Mouse (Mus musculus): ENCODE data around the gene Phactr1. TPM values are rescaled to one million over a fixed set of nuclear protein-coding genes. Genes with fewer than 3 reads are reported as not detected.

Gene Phactr1
- polyA plus RNA-seq, 1 experiment from 2014 or later, result 18.7 TPM

- Histone ChIP-seq H3K4me2 (replicated peaks; ENCODE audit: low read depth, low read length) (no peak overlapping the region), H3K36me3 (ENCODE audit: control insufficient read depth, insufficient read depth, low read length) (no peaks in the 10 kb centered on the region), H3K9me3 (ENCODE audit: control insufficient read depth, low read length) (no peaks in the 10 kb centered on the region), H3K4me1 (replicated peaks; ENCODE audit: control insufficient read depth, insufficient read depth, low read length) (no peaks in the 10 kb centered on the region), H3K27me3 (ENCODE audit: control insufficient read depth, insufficient read depth, low read length) (no peaks in the 10 kb centered on the region), H3K9ac (ENCODE audit: low read depth, low read length) (no peak overlapping the region), H3K27ac (ENCODE audit: low read depth, low read length) (no peak overlapping the region), H3K4me3 (ENCODE audit: low read depth, low read length) (no peak overlapping the region)
- 97% methylated on average over 3 of the region's 3 CpGs for WGBS
- DNase-seq (ENCODE audit: low spot score) (no peak), ATAC-seq (ENCODE audit: low FRiP score) (no peak)
Observed at GRCm38 (mm10) chr13:43009596-43009995, 329.2 kb downstream of the Phactr1 start.

GRCm38 (mm10) chr13:43011516-43011915 is 331.1 kb downstream of the Phactr1 start:
- no peak overlapping the region for H3K4me2 ChIP-seq (replicated peaks; ENCODE audit: low read depth, low read length)
- no peak overlapping the region for H3K27ac ChIP-seq (ENCODE audit: low read depth, low read length)
- WGBS, result 40% methylated on average over 3 of the region's 3 CpGs
- H3K4me1 ChIP-seq (replicated peaks; ENCODE audit: control insufficient read depth, insufficient read depth, low read length), result no peaks in the 10 kb centered on the region
- H3K9ac ChIP-seq (ENCODE audit: low read depth, low read length), result no peak overlapping the region
- ATAC-seq (ENCODE audit: low FRiP score) (no peak), DNase-seq (ENCODE audit: low spot score) (no peak)
- no peaks in the 10 kb centered on the region for H3K9me3 ChIP-seq (ENCODE audit: control insufficient read depth, low read length)
- no peak overlapping the region for H3K4me3 ChIP-seq (ENCODE audit: low read depth, low read length)
- H3K36me3 ChIP-seq (ENCODE audit: control insufficient read depth, insufficient read depth, low read length), result no peaks in the 10 kb centered on the region
- no peaks in the 10 kb centered on the region for H3K27me3 ChIP-seq (ENCODE audit: control insufficient read depth, insufficient read depth, low read length)

- no peak overlapping the region for H3K9ac ChIP-seq (ENCODE audit: low read depth, low read length)
- DNase-seq (ENCODE audit: low spot score) (no peak), ATAC-seq (ENCODE audit: low FRiP score) (no peak)
- no peaks in the 10 kb centered on the region for H3K36me3 ChIP-seq (ENCODE audit: control insufficient read depth, insufficient read depth, low read length)
- 86% methylated on average over 4 of the region's 4 CpGs for WGBS
- H3K27ac ChIP-seq (ENCODE audit: low read depth, low read length), result no peak overlapping the region
- H3K4me3 ChIP-seq (ENCODE audit: low read depth, low read length), result no peak overlapping the region
- H3K9me3 ChIP-seq (ENCODE audit: control insufficient read depth, low read length), result no peaks in the 10 kb centered on the region
- H3K4me1 ChIP-seq (replicated peaks; ENCODE audit: control insufficient read depth, insufficient read depth, low read length), result no peaks in the 10 kb centered on the region
- H3K27me3 ChIP-seq (ENCODE audit: control insufficient read depth, insufficient read depth, low read length), result no peaks in the 10 kb centered on the region
- H3K4me2 ChIP-seq (replicated peaks; ENCODE audit: low read depth, low read length), result no peak overlapping the region
Observed at GRCm38 (mm10) chr13:43013984-43014383, 333.6 kb downstream of the Phactr1 start.

- H3K27ac ChIP-seq (ENCODE audit: low read depth, low read length), result no peak overlapping the region
- H3K4me2 ChIP-seq (replicated peaks; ENCODE audit: low read depth, low read length), result no peak overlapping the region
- no peaks in the 10 kb centered on the region for H3K27me3 ChIP-seq (ENCODE audit: control insufficient read depth, insufficient read depth, low read length)
- H3K4me1 ChIP-seq (replicated peaks; ENCODE audit: control insufficient read depth, insufficient read depth, low read length), result no peaks in the 10 kb centered on the region
- H3K4me3 ChIP-seq (ENCODE audit: low read depth, low read length), result no peak overlapping the region
- ATAC-seq (ENCODE audit: low FRiP score) (no peak), DNase-seq (ENCODE audit: low spot score) (no peak)
- H3K9me3 ChIP-seq (ENCODE audit: control insufficient read depth, low read length), result no peaks in the 10 kb centered on the region
- H3K36me3 ChIP-seq (ENCODE audit: control insufficient read depth, insufficient read depth, low read length), result no peaks in the 10 kb centered on the region
- no peak overlapping the region for H3K9ac ChIP-seq (ENCODE audit: low read depth, low read length)
- 79% methylated on average over 6 of the region's 6 CpGs for WGBS
Observed at GRCm38 (mm10) chr13:43015768-43016167, 335.3 kb downstream of the Phactr1 start.

GRCm38 (mm10) chr13:43018863-43019262 is 338.4 kb downstream of the Phactr1 start:
- Histone ChIP-seq H3K4me1 (replicated peaks; ENCODE audit: control insufficient read depth, insufficient read depth, low read length) (no peaks in the 10 kb centered on the region), H3K27ac (ENCODE audit: low read depth, low read length) (no peak overlapping the region), H3K4me2 (replicated peaks; ENCODE audit: low read depth, low read length) (no peak overlapping the region), H3K9ac (ENCODE audit: low read depth, low read length) (no peak overlapping the region), H3K36me3 (ENCODE audit: control insufficient read depth, insufficient read depth, low read length) (no peaks in the 10 kb centered on the region), H3K9me3 (ENCODE audit: control insufficient read depth, low read length) (no peaks in the 10 kb centered on the region), H3K27me3 (ENCODE audit: control insufficient read depth, insufficient read depth, low read length) (no peaks in the 10 kb centered on the region), H3K4me3 (ENCODE audit: low read depth, low read length) (no peak overlapping the region)
- DNase-seq (ENCODE audit: low spot score) (no peak), ATAC-seq (ENCODE audit: low FRiP score) (no peak)
- WGBS, result 64% methylated on average over 5 of the region's 5 CpGs

- ATAC-seq (ENCODE audit: low FRiP score), result no peak
- WGBS, result 66% methylated on average over 6 of the region's 6 CpGs
Observed at GRCm38 (mm10) chr13:43021031-43021430, 340.6 kb downstream of the Phactr1 start.

GRCm38 (mm10) chr13:43023005-43023404 is 342.6 kb downstream of the Phactr1 start:
- no peak for DNase-seq (ENCODE audit: low spot score)
- no peaks in the 10 kb centered on the region for H3K36me3 ChIP-seq (ENCODE audit: control insufficient read depth, insufficient read depth, low read length)
- no peaks in the 10 kb centered on the region for H3K4me1 ChIP-seq (replicated peaks; ENCODE audit: control insufficient read depth, insufficient read depth, low read length)
- no peak overlapping the region for H3K4me3 ChIP-seq (ENCODE audit: low read depth, low read length)
- 86% methylated on average over 5 of the region's 5 CpGs for WGBS
- no peak for ATAC-seq (ENCODE audit: low FRiP score)
- no peaks in the 10 kb centered on the region for H3K9me3 ChIP-seq (ENCODE audit: control insufficient read depth, low read length)
- H3K27me3 ChIP-seq (ENCODE audit: control insufficient read depth, insufficient read depth, low read length), result no peaks in the 10 kb centered on the region
- no peak overlapping the region for H3K9ac ChIP-seq (ENCODE audit: low read depth, low read length)
- H3K4me2 ChIP-seq (replicated peaks; ENCODE audit: low read depth, low read length), result no peak overlapping the region
- H3K27ac ChIP-seq (ENCODE audit: low read depth, low read length), result no peak overlapping the region

More at GRCm38 (mm10) chr13:43021031-43021430, 340.6 kb downstream of the Phactr1 start:
- H3K4me1 ChIP-seq (replicated peaks; ENCODE audit: control insufficient read depth, insufficient read depth, low read length), result no peaks in the 10 kb centered on the region
- no peaks in the 10 kb centered on the region for H3K36me3 ChIP-seq (ENCODE audit: control insufficient read depth, insufficient read depth, low read length)
- H3K27ac ChIP-seq (ENCODE audit: low read depth, low read length), result no peak overlapping the region
- no peak for DNase-seq (ENCODE audit: low spot score)
- H3K9me3 ChIP-seq (ENCODE audit: control insufficient read depth, low read length), result no peaks in the 10 kb centered on the region
- no peak overlapping the region for H3K4me3 ChIP-seq (ENCODE audit: low read depth, low read length)
- no peak overlapping the region for H3K4me2 ChIP-seq (replicated peaks; ENCODE audit: low read depth, low read length)
- no peak overlapping the region for H3K9ac ChIP-seq (ENCODE audit: low read depth, low read length)
- no peaks in the 10 kb centered on the region for H3K27me3 ChIP-seq (ENCODE audit: control insufficient read depth, insufficient read depth, low read length)

GRCm38 (mm10) chr13:43027568-43027967 is 347.1 kb downstream of the Phactr1 start:
- 40% methylated on average over 1 of the region's 1 CpGs for WGBS
- H3K27ac ChIP-seq (ENCODE audit: low read depth, low read length), result no peak overlapping the region
- H3K9me3 ChIP-seq (ENCODE audit: control insufficient read depth, low read length), result no peaks in the 10 kb centered on the region
- H3K36me3 ChIP-seq (ENCODE audit: control insufficient read depth, insufficient read depth, low read length), result no peaks in the 10 kb centered on the region
- H3K27me3 ChIP-seq (ENCODE audit: control insufficient read depth, insufficient read depth, low read length), result no peaks in the 10 kb centered on the region
- no peaks in the 10 kb centered on the region for H3K4me1 ChIP-seq (replicated peaks; ENCODE audit: control insufficient read depth, insufficient read depth, low read length)
- H3K4me3 ChIP-seq (ENCODE audit: low read depth, low read length), result no peak overlapping the region
- ATAC-seq (ENCODE audit: low FRiP score) (no peak), DNase-seq (ENCODE audit: low spot score) (no peak)
- H3K9ac ChIP-seq (ENCODE audit: low read depth, low read length), result no peak overlapping the region
- no peak overlapping the region for H3K4me2 ChIP-seq (replicated peaks; ENCODE audit: low read depth, low read length)

- 80% methylated on average over 2 of the region's 2 CpGs for WGBS
- Histone ChIP-seq H3K4me2 (replicated peaks; ENCODE audit: low read depth, low read length) (no peak overlapping the region), H3K9me3 (ENCODE audit: control insufficient read depth, low read length) (no peaks in the 10 kb centered on the region), H3K27me3 (ENCODE audit: control insufficient read depth, insufficient read depth, low read length) (no peaks in the 10 kb centered on the region), H3K36me3 (ENCODE audit: control insufficient read depth, insufficient read depth, low read length) (no peaks in the 10 kb centered on the region), H3K27ac (ENCODE audit: low read depth, low read length) (no peak overlapping the region), H3K4me1 (replicated peaks; ENCODE audit: control insufficient read depth, insufficient read depth, low read length) (no peaks in the 10 kb centered on the region), H3K9ac (ENCODE audit: low read depth, low read length) (no peak overlapping the region), H3K4me3 (ENCODE audit: low read depth, low read length) (no peak overlapping the region)
- no peak for DNase-seq (ENCODE audit: low spot score)
- no peak for ATAC-seq (ENCODE audit: low FRiP score)
Observed at GRCm38 (mm10) chr13:43030222-43030621, 349.8 kb downstream of the Phactr1 start.
